Mouse (Mus musculus): ENCODE data around the gene Trmt61a.

DNA sequence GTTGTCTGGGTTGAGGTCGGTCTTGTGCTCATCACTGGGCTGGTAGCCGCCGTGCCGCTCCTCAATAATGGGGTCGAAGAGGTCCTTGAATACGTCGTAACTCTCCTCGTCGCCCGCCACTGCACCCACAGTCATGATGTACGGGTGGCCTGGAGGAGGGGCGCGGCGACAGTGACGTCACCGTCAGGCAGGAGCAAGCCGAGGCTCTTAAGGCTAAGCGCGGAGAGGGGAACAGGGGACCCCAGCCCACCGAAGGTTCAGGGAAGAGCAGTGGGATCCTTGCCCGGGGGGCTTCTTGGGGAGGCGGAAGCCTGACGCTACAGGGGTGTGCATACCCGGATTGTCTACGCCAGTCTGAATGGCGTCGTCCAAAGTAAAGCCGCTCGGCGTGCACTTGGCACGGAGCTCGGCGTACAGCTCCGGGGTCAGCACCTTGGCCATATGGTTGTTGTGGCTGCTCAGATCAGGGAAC is 6.4 kb upstream of the Trmt61a start:
- TF ChIP-seq CTCF (conservative IDR thresholded peaks at IDR 0.05; ENCODE audit: low read length), result no peak
- no peak for TF ChIP-seq NANOG (IDR thresholded peaks at IDR 0.05; ENCODE audit: borderline replicate concordance, low read length)

All from E14TG2a.4 (cell line).